Mouse (Mus musculus) frontal cortex, postnatal 10 days (tissue): Measurements from ENCODE around the gene Ypel2.
A peak's percentile ranks its signal among the peaks of the same experiment; 100 is the strongest.

ENCODE experiments used
- DNase-seq, 2 experiments: peaks; one replicate each; pipeline ENCODE4 v3.0.0; 2022; ENCODE audit warnings: low spot score in 2 of 2, mixed read lengths in 1 of 2

Gene Ypel2

DNA sequence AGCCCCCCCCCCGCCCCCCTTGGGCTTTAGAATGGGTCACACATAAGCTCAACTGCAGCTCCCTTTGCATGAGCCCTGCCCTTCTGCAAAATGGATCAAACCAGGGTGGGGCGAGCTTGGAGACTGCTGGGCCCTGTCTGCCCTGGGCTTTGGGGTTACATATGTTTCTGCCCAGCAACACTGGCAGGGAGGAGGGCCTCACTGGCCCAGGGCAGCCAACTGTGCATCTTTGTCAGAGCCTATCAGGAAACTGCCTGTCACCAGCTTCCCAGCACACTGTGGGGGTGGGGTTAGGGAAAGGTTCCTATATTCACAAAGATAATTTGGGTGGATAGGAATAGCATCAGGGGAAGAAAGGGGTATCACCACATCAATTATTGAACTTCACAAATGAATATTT lies 95.1 kb downstream of the Ypel2 start:
- no peak for DNase-seq

- DNase-seq: no peak
Measured at GRCm38 (mm10) chr11:86895567-86895966, 97.9 kb downstream of the Ypel2 start.

- DNase-seq: no peak
Measured at GRCm38 (mm10) chr11:86895156-86895555, 98.4 kb downstream of the Ypel2 start.

DNA sequence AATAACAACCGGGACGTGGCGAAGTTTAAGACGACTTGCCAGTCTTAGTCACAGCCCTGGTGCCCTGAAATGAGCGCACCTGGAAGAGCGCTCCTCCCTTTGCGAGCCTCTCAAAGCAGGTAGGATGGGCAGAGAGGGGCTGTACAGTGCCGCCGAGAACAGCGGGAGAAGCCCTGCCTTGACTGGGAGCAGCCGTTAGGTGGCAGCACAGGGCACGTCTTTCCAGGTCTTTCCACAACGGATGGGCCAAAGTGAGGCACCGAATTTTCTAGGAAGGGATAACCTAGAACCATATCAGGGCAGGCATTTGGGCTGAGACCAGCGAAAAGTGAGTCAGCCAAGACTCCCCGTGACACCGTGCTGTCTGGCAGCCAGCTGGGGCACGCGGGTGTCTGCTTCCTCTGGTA lies 99.3 kb downstream of the Ypel2 start:
- peak in 1 of 2 experiments; percentile 81 for DNase-seq

DNA sequence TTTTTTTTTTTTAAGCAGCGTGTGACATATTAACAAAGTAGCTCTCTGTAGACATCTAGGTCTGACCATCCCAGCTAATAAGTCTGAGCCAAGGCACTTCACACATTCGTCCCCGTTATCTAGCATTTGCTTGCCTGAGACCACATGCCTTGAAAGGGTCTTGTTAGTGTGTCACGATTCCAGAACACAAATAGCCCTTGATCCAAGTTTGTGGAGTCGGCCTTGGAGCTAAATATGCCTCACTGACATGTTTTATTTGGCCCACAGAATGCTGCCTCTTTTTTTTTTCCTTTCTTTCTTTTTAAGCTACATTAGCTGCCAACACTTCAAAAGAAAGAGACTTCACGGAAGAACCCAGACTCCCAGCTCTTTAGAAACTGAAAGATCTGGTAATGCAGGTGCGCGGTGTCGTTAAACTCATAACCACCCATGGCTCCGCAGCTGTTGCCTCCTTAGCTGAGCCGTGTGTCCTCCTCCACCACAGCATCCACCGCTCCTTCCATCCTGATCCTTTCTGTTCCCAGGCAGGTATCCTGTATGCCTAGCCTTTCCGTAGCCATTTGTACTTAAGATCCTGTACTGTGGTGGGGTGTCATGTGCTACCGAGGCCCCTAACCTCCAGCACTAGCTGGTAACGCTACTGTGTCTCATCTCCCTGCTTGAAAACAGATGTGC lies 100.4 kb downstream of the Ypel2 start:
- no peak for DNase-seq
